Mouse (Mus musculus) bone marrow macrophage, adult 2 months (primary cell): ENCODE results near the gene Nup160. TPM values are rescaled to one million over a fixed set of nuclear protein-coding genes. Genes with fewer than 3 reads are reported as not detected.

Experiments
- H3K27ac ChIP-seq: 2 replicates; pipeline ENCODE4 v1.5.1; 2012; ENCODE audit warnings: low read depth, low read length; ENCODE audit not compliant: insufficient read depth
- H3K4me1 ChIP-seq: 2 replicates; pipeline ENCODE4 v1.6.1; 2012; ENCODE audit warnings: low read length; ENCODE audit not compliant: control insufficient read depth, insufficient read depth
- H3K4me3 ChIP-seq: 2 replicates; pipeline ENCODE4 v1.5.1; 2012; ENCODE audit warnings: mild to moderate bottlenecking, low read length, moderate library complexity; ENCODE audit not compliant: insufficient read depth
- CTCF ChIP-seq: IDR thresholded peaks from 2 replicates; pipeline ENCODE4 v1.5.1; 2012; ENCODE audit warnings: low read depth, mild to moderate bottlenecking, low read length, moderate library complexity
- POLR2A ChIP-seq: IDR thresholded peaks from 2 replicates; pipeline ENCODE4 v1.6.1; 2012; ENCODE audit warnings: mild to moderate bottlenecking, low read depth, low read length, borderline replicate concordance
- polyA plus RNA-seq: library from polyadenylated mRNA; stranded (reverse); fragments of >200 nt; gene quantifications from 2 replicates; pipeline ENCODE4 v1.2.4, GENCODE M21; 2012; ENCODE audit not compliant: missing spikeins, insufficient read depth, insufficient read length

The Nup160 gene
- polyA plus RNA-seq, 1 experiment: 21.9 TPM

- Histone ChIP-seq H3K4me1 (peaks cover 6% of the 10 kb centered on the region), H3K27ac (no peak overlapping the region), H3K4me3 (no peak overlapping the region)
- TF ChIP-seq POLR2A (no peak), CTCF (no peak)
These were observed 62.9 kb downstream of the Nup160 start for GRCm38 (mm10) chr2:90739921-90740320.

- peaks cover 20% of the 10 kb centered on the region for H3K4me1 ChIP-seq
- H3K4me3 ChIP-seq: peak overlapping the region; percentile 54
- TF ChIP-seq CTCF (no peak), POLR2A (no peak)
- H3K27ac ChIP-seq: peak overlapping the region; percentile 89
These were observed 67.5 kb downstream of the Nup160 start for GRCm38 (mm10) chr2:90744285-90745052.

GRCm38 (mm10) chr2:90745053-90745678 lies 68.2 kb downstream of the Nup160 start, which contains the start of gene Fnbp4:
Fnbp4 (plus strand) TSS chr2:90745370.
- TF ChIP-seq POLR2A (peak; percentile 81), CTCF (no peak)
- peak within 1 kb of the TSS; percentile 97 for H3K4me3 ChIP-seq
- H3K4me1 ChIP-seq: peaks cover 23% of the 10 kb centered on the region
- H3K27ac ChIP-seq: peak within 1 kb of the TSS; percentile 91

- Histone ChIP-seq H3K27ac (peak overlapping the region; percentile 91), H3K4me3 (peak overlapping the region; percentile 97), H3K4me1 (peaks cover 28% of the 10 kb centered on the region)
- no peak for TF ChIP-seq POLR2A
- TF ChIP-seq CTCF: no peak
These were observed 68.9 kb downstream of the Nup160 start for GRCm38 (mm10) chr2:90745740-90746537.

- TF ChIP-seq CTCF: no peak
- no peak for TF ChIP-seq POLR2A
- peak overlapping the region; percentile 1; the same call in 1 of the 2 replicates for H3K27ac ChIP-seq
These were observed 69.5 kb downstream of the Nup160 start for GRCm38 (mm10) chr2:90746538-90746865.

GRCm38 (mm10) chr2:90747131-90747530 lies 70.1 kb downstream of the Nup160 start:
- Histone ChIP-seq H3K4me3 (peak overlapping the region; percentile 97; the same call in 1 of the 2 replicates), H3K27ac (no peak overlapping the region), H3K4me1 (peaks cover 28% of the 10 kb centered on the region)
- TF ChIP-seq POLR2A (no peak), CTCF (no peak)

More at GRCm38 (mm10) chr2:90746538-90746865, 69.5 kb downstream of the Nup160 start:
- Histone ChIP-seq H3K4me3 (peak overlapping the region; percentile 97), H3K4me1 (peaks cover 28% of the 10 kb centered on the region)

- Histone ChIP-seq H3K27ac (peak overlapping the region; percentile 69), H3K4me3 (0 out of 2 replicates have a peak overlapping the region, but pooled peaks have one; percentile 3), H3K4me1 (peaks cover 22% of the 10 kb centered on the region)
- TF ChIP-seq CTCF (no peak), POLR2A (no peak)
These were observed 72.9 kb downstream of the Nup160 start for GRCm38 (mm10) chr2:90749676-90750459.

- H3K4me1 ChIP-seq: peaks cover 14% of the 10 kb centered on the region
- no peak for TF ChIP-seq POLR2A
- no peak overlapping the region for H3K27ac ChIP-seq
- H3K4me3 ChIP-seq: no peak overlapping the region
These were observed 76.5 kb downstream of the Nup160 start for GRCm38 (mm10) chr2:90753565-90753964.

GRCm38 (mm10) chr2:90754188-90754587 lies 77.2 kb downstream of the Nup160 start:
- H3K4me1 ChIP-seq: peaks cover 9% of the 10 kb centered on the region
- no peak overlapping the region for H3K4me3 ChIP-seq
- no peak overlapping the region for H3K27ac ChIP-seq
- TF ChIP-seq CTCF (no peak), POLR2A (no peak)

- Histone ChIP-seq H3K4me1 (no peaks in the 10 kb centered on the region), H3K4me3 (no peak overlapping the region), H3K27ac (no peak overlapping the region)
- TF ChIP-seq CTCF (no peak), POLR2A (no peak)
These were observed 88.1 kb downstream of the Nup160 start for GRCm38 (mm10) chr2:90765123-90765522.
